Mouse (Mus musculus): ENCODE results near the gene Olfr1214.
"Not testable (repeated sequence)": the region's sequence is repeated elsewhere in the genome, so short reads cannot be mapped to it uniquely, and the experiment has no call there.

The Olfr1214 gene

DNA sequence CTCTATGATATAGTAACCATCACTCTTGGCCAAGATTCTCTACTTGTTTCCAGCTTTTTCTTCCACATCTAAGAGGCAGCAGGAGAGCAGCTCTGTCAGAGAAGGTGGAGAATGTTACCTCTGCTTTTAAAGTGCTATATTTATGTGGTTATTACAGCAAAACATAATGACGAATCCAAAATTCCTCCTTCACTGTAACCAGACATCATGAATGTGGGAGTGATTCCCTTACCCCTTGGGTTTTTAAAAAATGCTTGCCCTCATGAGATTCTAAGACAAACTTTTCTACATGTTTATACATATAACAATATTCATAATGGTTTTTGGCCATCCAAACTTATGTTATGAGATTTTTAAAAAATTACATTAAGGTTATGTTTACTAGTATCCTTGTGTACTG is at the start of gene Olfr1214:
TSS of gene Olfr1214 (minus strand) at position 101 of the 400 bp plus-strand sequence.
- DNase-seq, result no peak

GRCm38 (mm10) chr2:89031965-89032364 is 39.5 kb upstream of the Olfr1214 start, which contains the start of gene Olfr1217:
TSS of gene Olfr1217 (minus strand) at chr2:89032065.
- DNase-seq, result no peak

GRCm38 (mm10) chr2:89021436-89021835 is 29.0 kb upstream of the Olfr1214 start:
- DNase-seq, result not testable (repeated sequence)

GRCm38 (mm10) chr2:89018240-89018639 is 25.8 kb upstream of the Olfr1214 start, which contains the start of gene Olfr1216:
TSS of gene Olfr1216 (minus strand) at chr2:89018340.
- DNase-seq, result no peak

- DNase-seq, result no peak
These were observed 14.4 kb upstream of the Olfr1214 start, which contains the start of gene Olfr1215 for GRCm38 (mm10) chr2:89006873-89007272. TSS of gene Olfr1215 (minus strand) at chr2:89006973.

DNA sequence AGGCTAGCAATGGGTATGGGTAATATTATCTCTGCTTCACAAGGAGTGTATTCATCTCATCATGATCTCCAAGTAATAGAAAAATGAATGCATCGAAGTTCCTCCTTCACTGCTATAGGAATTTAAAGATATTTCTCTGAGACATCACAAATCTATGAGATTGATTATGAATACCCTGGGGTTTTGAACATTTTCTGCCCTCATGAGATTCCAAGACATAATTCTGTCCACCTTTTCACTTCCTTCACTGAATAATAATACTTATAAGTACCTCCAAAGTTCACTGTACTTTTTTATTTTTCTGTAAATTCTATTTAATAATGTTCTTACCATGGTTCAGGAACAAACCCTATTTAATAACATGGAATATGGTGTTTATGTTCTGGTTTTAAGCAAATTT is 12.3 kb downstream of the Olfr1214 start, which contains the start of gene Gm13762:
TSS of gene Gm13762 (minus strand) at position 101 of the 400 bp plus-strand sequence.
- no peak for DNase-seq

DNA sequence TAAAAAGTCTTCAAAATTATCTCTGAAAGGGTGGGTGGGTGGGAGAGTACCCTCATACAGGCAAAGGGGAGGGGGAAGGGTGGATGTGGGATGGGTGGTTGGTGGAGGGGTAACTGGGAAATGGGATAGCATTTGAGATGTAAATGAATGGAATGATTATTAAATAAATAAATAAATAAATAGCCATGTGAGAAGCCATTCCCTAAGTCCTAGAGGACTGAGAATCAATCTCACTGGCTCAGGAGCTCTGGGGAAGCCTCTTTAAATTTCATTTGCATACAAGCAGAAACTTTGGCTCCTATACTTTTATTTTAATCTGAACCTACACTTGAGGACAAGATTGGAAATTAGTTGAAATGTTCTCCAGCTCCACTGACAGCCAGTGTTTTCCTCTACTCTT is 38.8 kb downstream of the Olfr1214 start, which contains the start of gene Olfr1212:
TSS of gene Olfr1212 (plus strand) at position 301 of the 400 bp plus-strand sequence.
- no peak for DNase-seq

DNA sequence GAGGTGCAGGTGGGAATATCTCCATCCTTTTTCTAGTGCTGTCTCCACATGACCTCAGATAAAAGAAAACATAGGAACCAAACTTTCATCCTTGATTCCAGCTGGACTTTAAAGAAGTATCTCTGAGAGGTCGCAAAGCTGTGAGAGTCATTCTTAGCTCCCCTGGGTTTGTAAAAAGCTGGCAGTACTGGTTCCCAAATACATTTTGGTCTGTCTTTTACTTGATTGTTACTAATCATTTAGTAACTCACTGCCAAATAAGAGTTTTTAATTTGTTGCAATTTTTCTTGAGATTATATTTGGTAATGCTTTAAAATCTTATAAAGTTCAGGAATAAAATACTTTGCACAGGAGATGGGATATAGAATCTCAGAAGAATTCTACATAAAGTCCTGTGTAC is 54.4 kb downstream of the Olfr1214 start, which contains the start of gene Olfr1211:
TSS of gene Olfr1211 (minus strand) at position 101 of the 400 bp plus-strand sequence.
- DNase-seq, result no peak
